ENCODE assay signal across 9 mouse cellular contexts in genomic region chr4:134924019-134924741, GRCm38 (mm10). TPM values are rescaled to one million over a fixed set of nuclear protein-coding genes. Genes with fewer than 3 reads are reported as not detected.
DNase-seq lines count a peak whose midpoint lies in the region; ATAC-seq and TF ChIP-seq lines count a peak whose summit lies in the region.
"Had no signal": no experiment of that assay in that cellular context is flagged by ENCODE, and none has a peak within 500 bp of the region (broad histone marks: within the 10 kb centered on the region; RNA-seq: fewer than 3 reads in every experiment).

No protein-coding gene starts in this region.

- no peaks in the 10 kb centered on the region for H3K27me3 ChIP-seq in E14TG2a.4 (ENCODE audit: insufficient read depth, low read length)
- no peaks in the 10 kb centered on the region for H3K27me3 ChIP-seq in heart, embryonic 13.5 days (replicated peaks)
- H3K27me3 ChIP-seq in kidney, postnatal 0 days (ENCODE audit: insufficient read depth, low read length), result no peaks in the 10 kb centered on the region

- under 1% methylated on average over 75 of the region's 75 CpGs for WGBS in heart, embryonic 13.5 days
- WGBS in kidney, postnatal 0 days, result under 1% methylated on average over 75 of the region's 75 CpGs

- H3K9ac ChIP-seq in heart, embryonic 13.5 days, result peak overlapping the region; percentile 99
- H3K9ac ChIP-seq in kidney, postnatal 0 days (ENCODE audit: low read depth, low read length), result peak overlapping the region; percentile 97

- H3K4me2 ChIP-seq in heart, embryonic 13.5 days, result peak overlapping the region; percentile 90
- H3K4me2 ChIP-seq in kidney, postnatal 0 days (ENCODE audit: low read length), result peak overlapping the region; percentile 86

- TF ChIP-seq CTCF in E14TG2a.4 (conservative IDR thresholded peaks at IDR 0.05; ENCODE audit: low read length), result no peak
- no peak for TF ChIP-seq CTCF in kidney, postnatal 0 days (IDR thresholded peaks at IDR 0.05; ENCODE audit: low read depth)

- no peaks in the 10 kb centered on the region for H3K9me3 ChIP-seq in E14TG2a.4 (ENCODE audit: low read length)
- no peaks in the 10 kb centered on the region for H3K9me3 ChIP-seq in heart, embryonic 13.5 days
- no peaks in the 10 kb centered on the region for H3K9me3 ChIP-seq in kidney, postnatal 0 days (replicated peaks; ENCODE audit: low read length)

- H3K27ac ChIP-seq in heart, embryonic 13.5 days (replicated peaks), result peak overlapping the region; percentile 97
- peak overlapping the region; percentile 96 for H3K27ac ChIP-seq in kidney, postnatal 0 days

- H3K36me3 ChIP-seq in E14TG2a.4 (ENCODE audit: insufficient read depth, low read length), result peaks cover 49% of the 10 kb centered on the region
- H3K36me3 ChIP-seq in heart, embryonic 13.5 days, result peaks cover 45% of the 10 kb centered on the region
- H3K36me3 ChIP-seq in kidney, postnatal 0 days (ENCODE audit: insufficient read depth, low read length), result peaks cover 30% of the 10 kb centered on the region

- peak overlapping the region; percentile 94 for H3K4me3 ChIP-seq in E14TG2a.4 (replicated peaks; ENCODE audit: low read length)
- H3K4me3 ChIP-seq in heart, embryonic 13.5 days, result peak overlapping the region; percentile 100
- H3K4me3 ChIP-seq in kidney, postnatal 0 days (replicated peaks; ENCODE audit: low read depth, low read length), result peak overlapping the region; percentile 99

- peak; percentile 85 to 86 for DNase-seq in adrenal gland, postnatal 36 days
- peak; percentile 86 for DNase-seq in kidney, postnatal 0 days (ENCODE audit: low spot score)
- peak; percentile 89 for DNase-seq in lung, postnatal 36 days
- DNase-seq in ovary, postnatal 36 days (ENCODE audit: low spot score), result peak; percentile 51
- peak; percentile 54 to 67 for DNase-seq in thymus, postnatal 36 days

- peaks cover 57% of the 10 kb centered on the region for H3K4me1 ChIP-seq in E14TG2a.4 (replicated peaks; ENCODE audit: low read depth, low read length)
- H3K4me1 ChIP-seq in heart, embryonic 13.5 days, result peaks cover 29% of the 10 kb centered on the region
- H3K4me1 ChIP-seq in kidney, postnatal 0 days (replicated peaks; ENCODE audit: insufficient read depth, low read length), result peaks cover 8% of the 10 kb centered on the region; the same call in 1 of the 2 replicates

- ATAC-seq in erythroblast, adult 5-6 weeks (replicated peaks; ENCODE audit: low FRiP score, poor library complexity, severe bottlenecking), result peak; percentile 65
- peak; percentile 39 for ATAC-seq in heart, embryonic 13.5 days (ENCODE audit: extremely low read depth, insufficient number of reproducible peaks, low FRiP score, low TSS enrichment)
- ATAC-seq in kidney, postnatal 0 days (replicated peaks; ENCODE audit: low FRiP score, low read depth), result peak; percentile 23

RNA-seq across cellular contexts. Expression of gene Rsrp1, which starts 0.8 kb away (rescaled TPM):
- total RNA-seq in adrenal gland, postnatal 36 days (2021), result 100 to 1,000 TPM; 378 to 436 TPM
- 2,585 and 2,588 TPM in 2 replicates for total RNA-seq in erythroblast, adult 5-6 weeks (2015; ENCODE audit: low replicate concordance)
- 1,104 and 1,368 TPM in 2 replicates for total RNA-seq in erythroblast, adult 5-6 weeks (2017; ENCODE audit: low replicate concordance)
- 325 and 327 TPM in 2 replicates for polyA plus RNA-seq in heart, embryonic 13.5 days (2015; fragmentation: Nextera tagmentation; extraction: Ambion mirVana)
- polyA plus RNA-seq in kidney, postnatal 0 days (2015; fragmentation: Nextera tagmentation; extraction: Ambion mirVana), result 375 and 409 TPM in 2 replicates

RNA-seq across cellular contexts. Expression of gene Syf2, which starts 6.5 kb away (rescaled TPM):
- 100 to 1,000 TPM in 1 of 2 experiments, 10 to 100 TPM in 1; 84.2 to 102 TPM for total RNA-seq in adrenal gland, postnatal 36 days (2021)
- total RNA-seq in erythroblast, adult 5-6 weeks (2015; ENCODE audit: low replicate concordance), result 103 and 110 TPM in 2 replicates
- total RNA-seq in erythroblast, adult 5-6 weeks (2017; ENCODE audit: low replicate concordance), result 291 and 294 TPM in 2 replicates
- 53.0 and 55.6 TPM in 2 replicates for polyA plus RNA-seq in heart, embryonic 13.5 days (2015; fragmentation: Nextera tagmentation; extraction: Ambion mirVana)
- polyA plus RNA-seq in kidney, postnatal 0 days (2015; fragmentation: Nextera tagmentation; extraction: Ambion mirVana), result 115 and 120 TPM in 2 replicates

RNA-seq across cellular contexts. Expression of gene Tmem50a, which starts 9.4 kb away (rescaled TPM):
- total RNA-seq in adrenal gland, postnatal 36 days (2021), result 100 to 1,000 TPM; 229 to 405 TPM
- total RNA-seq in erythroblast, adult 5-6 weeks (2015; ENCODE audit: low replicate concordance), result 150 and 151 TPM in 2 replicates
- 200 and 208 TPM in 2 replicates for total RNA-seq in erythroblast, adult 5-6 weeks (2017; ENCODE audit: low replicate concordance)
- polyA plus RNA-seq in heart, embryonic 13.5 days (2015; fragmentation: Nextera tagmentation; extraction: Ambion mirVana), result 132 and 149 TPM in 2 replicates
- polyA plus RNA-seq in kidney, postnatal 0 days (2015; fragmentation: Nextera tagmentation; extraction: Ambion mirVana), result 169 and 188 TPM in 2 replicates

RNA-seq across cellular contexts. Expression of gene Rhd, which starts 59.8 kb away (rescaled TPM):
- under 1 TPM in 1 of 2 experiments, not detected in 1; 0.89 TPM for total RNA-seq in adrenal gland, postnatal 36 days (2021)
- total RNA-seq in erythroblast, adult 5-6 weeks (2015; ENCODE audit: low replicate concordance), result 408 and 436 TPM in 2 replicates
- 820 and 839 TPM in 2 replicates for total RNA-seq in erythroblast, adult 5-6 weeks (2017; ENCODE audit: low replicate concordance)
- 13.0 and 19.3 TPM in 2 replicates for polyA plus RNA-seq in heart, embryonic 13.5 days (2015; fragmentation: Nextera tagmentation; extraction: Ambion mirVana)
- 0.32 and 0.40 TPM in 2 replicates for polyA plus RNA-seq in kidney, postnatal 0 days (2015; fragmentation: Nextera tagmentation; extraction: Ambion mirVana)
- polyA plus RNA-seq: large intestine, adult 2 months had no signal

Comparison
In these comparisons a context has a peak if more than half of its experiments do, and no peak if none do; other contexts are left out.
1. Peak in every context shown above with its lines: DNase-seq, ATAC-seq, H3K4me3 ChIP-seq and H3K27ac ChIP-seq.